Mouse (Mus musculus): ENCODE measurements around the gene Hprt.

DNA sequence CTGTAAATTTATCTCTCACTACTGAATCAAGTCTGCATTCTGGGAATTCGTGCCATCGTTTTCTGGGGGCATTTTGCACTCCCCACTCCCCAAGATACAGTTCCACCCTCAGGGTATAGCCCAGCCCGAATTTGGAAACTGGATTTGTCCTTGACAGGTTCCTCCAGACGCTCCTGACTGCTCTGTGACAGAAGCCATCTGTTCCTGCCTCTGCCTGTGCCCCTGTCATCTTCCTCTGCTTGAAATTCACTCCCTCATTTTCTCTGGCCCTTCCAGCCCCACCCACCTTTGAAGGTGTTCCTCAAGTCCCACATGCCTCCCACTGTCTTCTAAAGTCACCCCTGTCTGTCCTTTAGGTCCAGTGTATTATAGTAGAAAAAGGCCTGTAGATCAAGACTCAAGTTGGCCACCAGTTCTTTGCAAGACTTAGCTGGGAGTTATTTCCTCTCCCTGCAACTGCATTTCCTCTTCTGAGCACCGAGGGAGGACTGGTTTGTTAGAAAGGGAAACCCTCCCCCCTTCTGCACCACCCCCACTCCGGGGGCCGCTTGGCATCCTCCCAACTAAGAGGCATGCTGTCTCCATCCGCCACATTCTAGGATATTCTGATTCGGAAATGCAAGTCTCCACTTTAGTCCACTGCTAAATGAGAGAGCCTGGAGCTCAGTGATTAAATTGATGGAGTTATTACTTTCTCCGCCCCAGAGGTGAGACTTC lies 57.4 kb downstream of the Hprt start:
- TF ChIP-seq CTCF (IDR thresholded peaks at IDR 0.05), result no peak
- no peak for TF ChIP-seq EP300 (IDR thresholded peaks at IDR 0.05)

Data from lung, postnatal 0 days (tissue).